Mouse (Mus musculus) lung, postnatal 0 days (tissue): Measurements from ENCODE around the gene Lhpp.

Experiments used
- CTCF ChIP-seq: IDR thresholded peaks from 2 replicates; pipeline ENCODE4 v1.5.1; 2016; ENCODE audit warnings: antibody characterized with exemption, mild to moderate bottlenecking
- EP300 ChIP-seq: IDR thresholded peaks from 2 replicates; pipeline ENCODE4 v1.6.1; 2016; ENCODE audit warnings: antibody characterized with exemption, mild to moderate bottlenecking, control low read depth

DNA sequence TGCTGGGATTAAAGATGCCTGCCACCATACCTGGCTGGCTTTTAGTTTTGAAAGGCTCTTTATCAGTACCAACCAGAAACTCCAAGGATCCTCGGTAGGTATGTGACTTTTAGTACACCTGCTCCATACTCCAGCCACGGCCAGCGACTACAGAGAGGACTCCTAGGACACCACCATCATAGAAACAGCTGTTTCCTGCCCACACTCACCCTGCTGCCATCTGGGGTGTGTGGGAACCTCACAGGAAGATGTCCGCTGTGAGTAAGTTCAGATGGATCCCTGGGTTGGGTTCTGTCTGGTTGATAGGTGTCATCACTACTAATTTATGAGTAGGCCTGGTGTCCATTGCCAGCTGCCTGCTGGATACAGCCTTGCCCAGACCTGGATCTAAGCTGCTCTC lies 88.3 kb downstream of the Lhpp start:
- TF ChIP-seq CTCF = no peak
- no peak for TF ChIP-seq EP300
